Mouse (Mus musculus) lung, adult 2 months (tissue): ENCODE measurements around the gene Satb1. TPM values are rescaled to one million over a fixed set of nuclear protein-coding genes. Genes with fewer than 3 reads are reported as not detected.

Source experiments
- DNase-seq: peaks from one replicate; pipeline ENCODE4 v3.0.0; 2022
- H3K4me1 ChIP-seq: fragments of 200-500 bp; 2 replicates; pipeline ENCODE4 v1.6.1; 2011; ENCODE audit warnings: low read length; ENCODE audit not compliant: control insufficient read depth, insufficient read depth
- H3K4me3 ChIP-seq: fragments of 200-500 bp; replicated peaks from 2 replicates; pipeline ENCODE3; 2011; ENCODE audit warnings: low read depth, mild to moderate bottlenecking, control low read depth, low read length; ENCODE audit errors: extremely low read depth
- CTCF ChIP-seq: fragments of 200-500 bp; IDR thresholded peaks from 2 replicates; pipeline ENCODE4 v1.5.1; 2011; ENCODE audit warnings: mild to moderate bottlenecking, low read length, control low read depth; ENCODE audit not compliant: insufficient read depth
- POLR2A ChIP-seq: fragments of 200-500 bp; IDR thresholded peaks from 2 replicates; pipeline ENCODE4 v1.6.1; 2011; ENCODE audit warnings: low read depth, mild to moderate bottlenecking, control low read depth, low read length, borderline replicate concordance; ENCODE audit errors: extremely low read depth
- WGBS: fragments of 180-500 bp; shearing (Covaris S2); methylation state at CpG from one replicate; pipeline ENCODE4 v1.1.7; 2018; 5-methylcytosine and 5-hydroxymethylcytosine counted together
- polyA plus RNA-seq: library from polyadenylated mRNA; depleted of rRNA; stranded (reverse); fragments of >200 nt; gene quantifications from 2 replicates; pipeline ENCODE4 v1.2.3, GENCODE M21; 2012

Satb1 gene
- polyA plus RNA-seq, 1 experiment: 8.4 TPM

DNA sequence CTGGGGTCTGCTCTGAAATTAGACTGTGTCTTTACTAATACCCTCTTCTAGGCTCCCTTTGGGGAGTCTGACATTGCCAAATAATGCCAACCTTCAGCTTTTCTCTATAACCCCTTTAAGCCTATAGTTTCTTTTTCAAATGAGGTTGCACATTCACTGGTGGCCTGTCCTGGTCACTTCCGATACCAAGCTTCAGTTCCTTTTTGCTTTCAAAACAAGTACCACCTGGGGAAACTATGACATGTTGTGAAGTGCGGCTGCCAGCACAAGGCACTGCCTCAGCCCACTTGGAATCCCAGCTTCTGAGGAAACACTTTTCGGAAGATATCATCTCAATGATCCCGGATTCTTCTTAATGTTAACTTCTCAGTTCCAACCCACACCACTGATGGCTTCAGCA, 145.9 kb downstream of the Satb1 start:
- WGBS: 86% methylated on average over 4 of the region's 4 CpGs
- no peak for DNase-seq
- no peak for TF ChIP-seq CTCF
- TF ChIP-seq POLR2A: no peak
- Histone ChIP-seq H3K4me3 (no peak overlapping the region), H3K4me1 (no peaks in the 10 kb centered on the region)
